Mouse (Mus musculus) kidney, adult 2 months (tissue): ENCODE measurements around the gene Gm11568. TPM values are rescaled to one million over a fixed set of nuclear protein-coding genes. Genes with fewer than 3 reads are reported as not detected.
"Not testable (repeated sequence)": the region's sequence is repeated elsewhere in the genome, so short reads cannot be mapped to it uniquely, and the experiment has no call there.

Source experiments
- DNase-seq: peaks from one replicate; pipeline ENCODE4 v3.0.0; 2021
- H3K27ac ChIP-seq: fragments of 200-500 bp; 2 replicates; pipeline ENCODE4 v1.5.1; 2012; ENCODE audit warnings: low read depth, low read length, control low read depth, inconsistent platforms; ENCODE audit not compliant: insufficient read depth
- H3K27me3 ChIP-seq: fragments of 200-500 bp; replicated peaks from 2 replicates; pipeline ENCODE4 v1.6.1; 2012; ENCODE audit warnings: mild to moderate bottlenecking, moderate library complexity, low read length, inconsistent platforms; ENCODE audit not compliant: control insufficient read depth, insufficient read depth
- H3K36me3 ChIP-seq: fragments of 200-500 bp; 2 replicates; pipeline ENCODE4 v1.6.1; 2012; ENCODE audit warnings: mild to moderate bottlenecking, moderate library complexity, low read length, inconsistent platforms; ENCODE audit not compliant: control insufficient read depth, insufficient read depth
- H3K4me1 ChIP-seq: fragments of 200-500 bp; 2 replicates; pipeline ENCODE4 v1.6.1; 2011; ENCODE audit warnings: low read length; ENCODE audit not compliant: control insufficient read depth, insufficient read depth
- H3K4me3 ChIP-seq: fragments of 200-500 bp; 2 replicates; pipeline ENCODE4 v1.5.1; 2011; ENCODE audit warnings: mild to moderate bottlenecking, low read depth, low read length, control low read depth; ENCODE audit not compliant: insufficient read depth
- CTCF ChIP-seq: fragments of 200-500 bp; conservative IDR thresholded peaks from 2 replicates; pipeline ENCODE4 v1.5.1; 2011; ENCODE audit warnings: low read depth, mild to moderate bottlenecking, control low read depth, low read length, moderate library complexity, mixed read lengths; ENCODE audit not compliant: insufficient read depth, insufficient read length
- POLR2A ChIP-seq: fragments of 200-500 bp; IDR thresholded peaks from one replicate; pipeline ENCODE4 v1.6.1; 2011; ENCODE audit warnings: low read depth, low read length, control low read depth
- WGBS: fragments of 180-500 bp; shearing (Covaris S2); methylation state at CpG from one replicate; pipeline ENCODE4 v1.1.7; 2018; 5-methylcytosine and 5-hydroxymethylcytosine counted together
- polyA plus RNA-seq: library from polyadenylated mRNA; depleted of rRNA; stranded (reverse); fragments of >200 nt; gene quantifications from 2 replicates; pipeline ENCODE4 v1.2.3, GENCODE M21; 2012; rRNA removed

Gm11568 gene
- polyA plus RNA-seq, 1 experiment = not detected

DNA sequence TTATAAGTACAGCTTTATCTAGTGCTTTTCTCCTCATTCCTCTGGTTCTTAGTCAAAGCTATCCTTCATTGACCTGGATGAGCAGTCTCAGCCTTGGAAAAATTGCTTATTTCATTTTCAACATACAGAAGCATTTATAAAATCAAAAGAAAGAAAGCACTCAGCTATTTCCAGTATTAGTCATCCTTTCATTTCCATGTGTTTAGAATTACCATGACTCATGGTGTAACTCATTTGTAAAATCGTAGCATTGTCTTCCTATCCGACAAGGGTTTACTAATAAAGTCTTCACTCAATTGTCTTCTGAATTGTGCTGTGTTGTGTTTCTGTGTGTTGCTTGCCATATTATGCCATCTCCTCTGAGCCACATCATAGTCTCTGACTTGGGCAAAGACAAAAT, 1.0 kb downstream of the Gm11568 start:
- no peak overlapping the region for H3K27ac ChIP-seq
- no peaks in the 10 kb centered on the region for H3K36me3 ChIP-seq
- 81% methylated on average over 2 of the region's 2 CpGs for WGBS
- DNase-seq = no peak
- H3K4me1 ChIP-seq = no peaks in the 10 kb centered on the region
- no peak for TF ChIP-seq CTCF
- no peak for TF ChIP-seq POLR2A
- 0 out of 2 replicates have a peak, but pooled peaks cover 1% of the 10 kb centered on the region for H3K27me3 ChIP-seq
- no peak overlapping the region for H3K4me3 ChIP-seq

DNA sequence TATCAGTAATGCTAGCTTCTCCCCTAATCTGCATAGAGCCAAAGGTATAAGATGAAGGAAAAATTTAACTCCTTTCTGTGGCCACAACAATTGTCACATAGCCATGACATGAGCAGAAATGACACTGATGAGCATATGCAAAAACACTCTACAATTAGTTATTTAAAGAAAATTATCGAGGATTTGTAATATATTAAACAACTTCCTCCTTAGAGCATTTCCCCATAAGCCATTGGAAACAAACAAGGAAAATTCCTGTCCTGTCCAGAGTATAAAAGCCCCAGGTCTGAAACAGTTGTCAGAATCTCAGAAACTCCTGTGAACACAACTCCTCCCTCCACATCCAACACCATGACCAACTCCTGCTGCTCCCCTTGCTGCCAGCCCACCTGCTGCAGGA, 6.5 kb downstream of the Gm11568 start, which contains the start of gene Gm11559:
Gm11559 (plus strand) TSS at position 301 of the 400 bp plus-strand sequence.
- not testable (repeated sequence) for H3K36me3 ChIP-seq, DNase-seq, H3K27me3 ChIP-seq, H3K4me3 ChIP-seq, H3K4me1 ChIP-seq, H3K27ac ChIP-seq
- WGBS = 59% methylated on average over 1 of the region's 1 CpGs

DNA sequence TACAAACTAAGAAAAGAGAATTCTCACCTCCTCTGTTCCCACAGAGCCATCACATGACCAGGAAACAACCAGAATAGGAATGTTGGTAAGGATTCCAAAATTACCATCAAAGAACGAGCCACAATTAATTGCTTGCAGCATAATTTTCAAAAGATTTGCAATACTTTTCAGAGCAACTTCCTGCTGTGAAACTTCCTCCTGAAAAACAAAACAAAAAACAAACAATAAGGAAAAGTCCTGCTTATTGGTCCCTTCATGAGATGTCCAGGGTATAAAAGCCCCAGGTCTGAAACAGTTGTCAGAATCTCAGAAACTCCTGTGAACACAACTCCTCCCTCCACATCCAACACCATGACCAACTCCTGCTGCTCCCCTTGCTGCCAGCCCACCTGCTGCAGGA, 15.4 kb downstream of the Gm11568 start, which contains the start of gene Krtap9-1:
Krtap9-1 (plus strand) TSS at position 301 of the 400 bp plus-strand sequence.
- H3K27ac ChIP-seq, DNase-seq, H3K27me3 ChIP-seq, H3K4me3 ChIP-seq, H3K4me1 ChIP-seq, H3K36me3 ChIP-seq: not testable (repeated sequence)
- 56% methylated on average over 1 of the region's 1 CpGs for WGBS

DNA sequence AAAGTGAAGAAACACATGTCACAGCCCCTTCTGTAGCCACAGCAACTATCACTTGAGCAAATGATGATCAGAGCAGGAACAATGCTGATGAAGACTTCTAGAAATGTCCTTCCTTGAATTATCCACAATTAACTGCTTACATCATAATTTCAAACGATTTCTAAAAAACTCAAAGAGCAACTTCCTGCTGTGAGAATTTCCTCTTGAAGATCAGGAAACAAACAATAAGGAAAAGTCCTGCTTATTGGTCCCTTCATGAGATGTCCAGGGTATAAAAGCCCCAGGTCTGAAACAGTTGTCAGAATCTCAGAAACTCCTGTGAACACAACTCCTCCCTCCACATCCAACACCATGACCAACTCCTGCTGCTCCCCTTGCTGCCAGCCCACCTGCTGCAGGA, 21.2 kb downstream of the Gm11568 start, which contains the start of gene Gm11567:
Gm11567 (plus strand) TSS at position 301 of the 400 bp plus-strand sequence.
- not testable (repeated sequence) for H3K27me3 ChIP-seq, H3K27ac ChIP-seq, H3K4me3 ChIP-seq, DNase-seq, H3K36me3 ChIP-seq, H3K4me1 ChIP-seq
- WGBS = 45% methylated on average over 1 of the region's 1 CpGs

DNA sequence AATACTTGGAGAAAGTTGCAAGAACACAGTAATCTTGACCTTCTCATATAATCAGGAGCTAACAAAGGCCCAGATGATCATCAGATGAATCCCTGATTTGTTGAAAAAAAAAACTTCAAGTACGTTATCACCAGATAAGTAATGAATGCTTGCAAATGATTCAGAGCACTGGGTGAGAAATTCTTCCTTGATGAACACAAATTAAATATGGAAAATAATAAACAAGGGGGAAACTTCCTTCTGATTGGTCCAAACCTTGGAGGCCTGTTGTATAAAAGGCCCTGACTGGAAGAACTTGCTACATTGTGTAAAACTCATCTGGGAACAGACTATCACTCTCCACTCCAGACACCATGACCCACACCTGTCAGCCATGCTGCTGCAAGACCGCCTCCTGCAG, 49.9 kb downstream of the Gm11568 start, which contains the start of gene Krtap31-1:
Krtap31-1 (plus strand) TSS at position 301 of the 400 bp plus-strand sequence.
- 85% methylated on average over 2 of the region's 2 CpGs for WGBS

More for the DNA sequence above, 49.9 kb downstream of the Gm11568 start, which contains the start of gene Krtap31-1:
- TF ChIP-seq CTCF (no peak), POLR2A (no peak)
- Histone ChIP-seq H3K27ac (no peak within 1 kb of the TSS), H3K4me3 (no peak within 1 kb of the TSS), H3K36me3 (no peaks in the 10 kb centered on the region), H3K4me1 (no peaks in the 10 kb centered on the region), H3K27me3 (no peaks in the 10 kb centered on the region)
- no peak for DNase-seq

Other genes with a start within 250 kb of the Gm11568 start
- not detected in 2 replicates for gene Gm11937, start 247.7 kb upstream of the Gm11568 start, polyA plus RNA-seq
- not detected in 2 replicates for gene Krtap2-4, start 243.1 kb upstream of the Gm11568 start, polyA plus RNA-seq
- not detected in 2 replicates for gene Gm11562, start 237.5 kb upstream of the Gm11568 start, polyA plus RNA-seq
- not detected in 2 replicates for gene Krtap4-1, start 229.7 kb upstream of the Gm11568 start, polyA plus RNA-seq
- gene Krtap4-2, start 222.8 kb upstream of the Gm11568 start, polyA plus RNA-seq = not detected in 2 replicates
- gene Krtap4-7, start 213.8 kb upstream of the Gm11568 start, polyA plus RNA-seq = not detected in 2 replicates
- not detected in 2 replicates for gene Gm11555, start 207.7 kb upstream of the Gm11568 start, polyA plus RNA-seq
- not detected in 2 replicates for gene Gm11563, start 199.0 kb upstream of the Gm11568 start, polyA plus RNA-seq
- gene Krtap4-6, start 192.0 kb upstream of the Gm11568 start, polyA plus RNA-seq = not detected in 2 replicates
- gene Gm14190, start 167.2 kb upstream of the Gm11568 start, polyA plus RNA-seq = not detected in 2 replicates
- gene Gm14180, start 123.6 kb upstream of the Gm11568 start, polyA plus RNA-seq = not detected in 2 replicates
- gene Gm11595, start 85.0 kb upstream of the Gm11568 start, polyA plus RNA-seq = not detected in 2 replicates
- gene Krtap4-8, start 77.2 kb upstream of the Gm11568 start, polyA plus RNA-seq = not detected in 2 replicates
- not detected in 2 replicates for gene Krtap4-9, start 72.7 kb upstream of the Gm11568 start, polyA plus RNA-seq
- not detected in 2 replicates for gene Gm11596, start 64.5 kb upstream of the Gm11568 start, polyA plus RNA-seq
- gene Gm11569, start 59.0 kb upstream of the Gm11568 start, polyA plus RNA-seq = not detected in 2 replicates
- gene Gm11554, start 53.5 kb upstream of the Gm11568 start, polyA plus RNA-seq = not detected in 2 replicates
- gene Krtap4-13, start 48.0 kb upstream of the Gm11568 start, polyA plus RNA-seq = not detected in 2 replicates
- gene Gm11564, start 42.3 kb upstream of the Gm11568 start, polyA plus RNA-seq = not detected in 2 replicates
- gene 2300003K06Rik, start 19.9 kb upstream of the Gm11568 start, polyA plus RNA-seq = not detected in 2 replicates
- gene Krtap4-16, start 6.3 kb upstream of the Gm11568 start, polyA plus RNA-seq = not detected in 2 replicates
- gene Gm11559, start 6.6 kb downstream of the Gm11568 start, polyA plus RNA-seq = not detected in 2 replicates
- gene Krtap9-1, start 15.5 kb downstream of the Gm11568 start, polyA plus RNA-seq = not detected in 2 replicates
- not detected in 2 replicates for gene Gm11567, start 21.3 kb downstream of the Gm11568 start, polyA plus RNA-seq
- gene Krtap31-1, start 50.0 kb downstream of the Gm11568 start, polyA plus RNA-seq = not detected in 2 replicates
- not detected in 2 replicates for gene Gm11565, start 56.8 kb downstream of the Gm11568 start, polyA plus RNA-seq
- not detected in 2 replicates for gene Krtap31-2, start 78.4 kb downstream of the Gm11568 start, polyA plus RNA-seq
- gene Krtap9-5, start 90.6 kb downstream of the Gm11568 start, polyA plus RNA-seq = not detected in 2 replicates
- gene Krtap29-1, start 121.1 kb downstream of the Gm11568 start, polyA plus RNA-seq = not detected in 2 replicates
- gene Krtap16-1, start 128.7 kb downstream of the Gm11568 start, polyA plus RNA-seq = not detected in 2 replicates
- not detected in 2 replicates for gene Krtap17-1, start 136.1 kb downstream of the Gm11568 start, polyA plus RNA-seq
- gene Krt33a, start 158.3 kb downstream of the Gm11568 start, polyA plus RNA-seq = not detected in 2 replicates
- gene Krt33b, start 172.0 kb downstream of the Gm11568 start, polyA plus RNA-seq = not detected in 2 replicates
- not detected in 2 replicates for gene Krt34, start 183.6 kb downstream of the Gm11568 start, polyA plus RNA-seq
- gene Krt31, start 192.6 kb downstream of the Gm11568 start, polyA plus RNA-seq = not detected in 2 replicates
- gene Krt32, start 230.3 kb downstream of the Gm11568 start, polyA plus RNA-seq = not detected in 2 replicates
- not detected in 2 replicates for gene Krt35, start 238.3 kb downstream of the Gm11568 start, polyA plus RNA-seq
- 0.11 TPM in 1 of 2 replicates, not detected in the other for gene Krt36, start 247.7 kb downstream of the Gm11568 start, polyA plus RNA-seq